Mouse (Mus musculus): ENCODE measurements around the gene Nle1.

GRCm38 (mm10) chr11:82870173-82871030 lies 37.8 kb downstream of the Nle1 start:
- no peak for TF ChIP-seq CTCF (IDR thresholded peaks at IDR 0.05)
- TF ChIP-seq EP300 (IDR thresholded peaks at IDR 0.05): peak; percentile 34; the same call in 1 of the 2 replicates

Data from lung, postnatal 0 days (tissue).